Mouse (Mus musculus) heart, embryonic 10.5 days (tissue): ENCODE data around the gene Cd300a. TPM values are rescaled to one million over a fixed set of nuclear protein-coding genes. Genes with fewer than 3 reads are reported as not detected.
"Not testable (repeated sequence)": the region's sequence is repeated elsewhere in the genome, so short reads cannot be mapped to it uniquely, and the experiment has no call there.

Experiments used
- DNase-seq: peaks from one replicate; pipeline ENCODE4 v3.0.0-alpha.2; 2017; ENCODE audit warnings: low spot score
- H3K27ac ChIP-seq: fragments of 300-500 bp; sonication (generic); 2 replicates; pipeline ENCODE4 v1.5.1; 2016; ENCODE audit warnings: mild to moderate bottlenecking
- H3K27me3 ChIP-seq: fragments of 300-500 bp; sonication (generic); 2 replicates; pipeline ENCODE4 v1.6.1; 2016; ENCODE audit warnings: mild to moderate bottlenecking; ENCODE audit not compliant: poor library complexity, insufficient read depth, severe bottlenecking
- H3K36me3 ChIP-seq: fragments of 300-500 bp; sonication (generic); 2 replicates; pipeline ENCODE4 v1.6.1; 2016; ENCODE audit warnings: mild to moderate bottlenecking, moderate library complexity
- H3K4me1 ChIP-seq: fragments of 300-500 bp; sonication (generic); 2 replicates; pipeline ENCODE4 v1.6.1; 2016; ENCODE audit warnings: mild to moderate bottlenecking
- H3K4me3 ChIP-seq: fragments of 300-500 bp; sonication (generic); 2 replicates; pipeline ENCODE4 v1.5.1; 2016; ENCODE audit warnings: mild to moderate bottlenecking, moderate library complexity
- H3K9me3 ChIP-seq: fragments of 300-500 bp; sonication (generic); 2 replicates; pipeline ENCODE4 v1.6.1; 2016; ENCODE audit warnings: mild to moderate bottlenecking, moderate library complexity
- WGBS: fragments of 180-500 bp; shearing (Covaris S2); methylation state at CpG from one replicate; pipeline ENCODE4 v1.1.7; 2016; 5-methylcytosine and 5-hydroxymethylcytosine counted together
- polyA plus RNA-seq: library from polyadenylated mRNA; unstranded; fragments of >200 nt; fragmentation: Nextera tagmentation; extraction: Ambion mirVana; gene quantifications from 2 replicates; pipeline ENCODE4 v1.2.1, GENCODE M21; 2016

The Cd300a gene
- polyA plus RNA-seq, 1 experiment from 2014 or later, result 0.62 TPM

GRCm38 (mm10) chr11:114884380-114885100, 5.3 kb upstream of the Cd300a start:
- peak overlapping the region; percentile 29; the same call in 1 of the 2 replicates for H3K27ac ChIP-seq
- no peaks in the 10 kb centered on the region for H3K36me3 ChIP-seq
- WGBS, result 72% methylated on average over 4 of the region's 4 CpGs
- H3K9me3 ChIP-seq, result no peaks in the 10 kb centered on the region
- no peak overlapping the region for H3K4me3 ChIP-seq
- DNase-seq, result no peak
- peaks cover 5% of the 10 kb centered on the region; the same call in 1 of the 2 replicates for H3K27me3 ChIP-seq
- H3K4me1 ChIP-seq, result peaks cover 5% of the 10 kb centered on the region; the same call in 1 of the 2 replicates

GRCm38 (mm10) chr11:114890542-114890941, 701 bp downstream of the Cd300a start:
- H3K9me3 ChIP-seq, result no peaks in the 10 kb centered on the region
- H3K27me3 ChIP-seq, result peaks cover 5% of the 10 kb centered on the region; the same call in 1 of the 2 replicates

GRCm38 (mm10) chr11:114896085-114896484, 6.2 kb downstream of the Cd300a start:
- no peaks in the 10 kb centered on the region for H3K27me3 ChIP-seq
- H3K9me3 ChIP-seq, result no peaks in the 10 kb centered on the region
- DNase-seq, result no peak
- H3K36me3 ChIP-seq, result no peaks in the 10 kb centered on the region
- no peak overlapping the region for H3K27ac ChIP-seq
- H3K4me3 ChIP-seq, result no peak overlapping the region
- H3K4me1 ChIP-seq, result no peaks in the 10 kb centered on the region
- 64% methylated on average over 3 of the region's 3 CpGs for WGBS

More at GRCm38 (mm10) chr11:114890542-114890941, 701 bp downstream of the Cd300a start:
- 0 out of 2 replicates have a peak, but pooled peaks cover 5% of the 10 kb centered on the region for H3K4me1 ChIP-seq
- WGBS, result 54% methylated on average over 5 of the region's 5 CpGs
- no peak overlapping the region for H3K27ac ChIP-seq
- DNase-seq, result no peak
- no peak overlapping the region for H3K4me3 ChIP-seq
- no peaks in the 10 kb centered on the region for H3K36me3 ChIP-seq

GRCm38 (mm10) chr11:114898026-114898425, 8.2 kb downstream of the Cd300a start:
- Histone ChIP-seq H3K36me3 (no peaks in the 10 kb centered on the region), H3K27me3 (no peaks in the 10 kb centered on the region), H3K27ac (no peak overlapping the region), H3K9me3 (no peaks in the 10 kb centered on the region), H3K4me1 (no peaks in the 10 kb centered on the region), H3K4me3 (no peak overlapping the region)
- 28% methylated on average over 1 of the region's 1 CpGs for WGBS
- DNase-seq, result no peak

- Histone ChIP-seq H3K4me1 (no peaks in the 10 kb centered on the region), H3K9me3 (no peaks in the 10 kb centered on the region), H3K27ac (no peak overlapping the region), H3K4me3 (no peak overlapping the region), H3K36me3 (no peaks in the 10 kb centered on the region), H3K27me3 (peaks cover 9% of the 10 kb centered on the region; the same call in 1 of the 2 replicates)
- 72% methylated on average over 4 of the region's 4 CpGs for WGBS
- DNase-seq, result no peak
These were observed 13.4 kb downstream of the Cd300a start for GRCm38 (mm10) chr11:114903224-114903623.

GRCm38 (mm10) chr11:114907567-114907966, 17.7 kb downstream of the Cd300a start:
- no peaks in the 10 kb centered on the region for H3K4me1 ChIP-seq

GRCm38 (mm10) chr11:114908086-114908485, 18.2 kb downstream of the Cd300a start:
- Histone ChIP-seq H3K4me3 (no peak overlapping the region), H3K4me1 (no peaks in the 10 kb centered on the region), H3K9me3 (no peaks in the 10 kb centered on the region), H3K36me3 (no peaks in the 10 kb centered on the region), H3K27me3 (peaks cover 9% of the 10 kb centered on the region; the same call in 1 of the 2 replicates), H3K27ac (no peak overlapping the region)
- no peak for DNase-seq
- WGBS, result 33% methylated on average over 4 of the region's 4 CpGs

More at GRCm38 (mm10) chr11:114907567-114907966, 17.7 kb downstream of the Cd300a start:
- H3K4me3 ChIP-seq, result no peak overlapping the region
- whole genome bisulfite sequencing, result 61% methylated on average over 4 of the region's 4 CpGs
- DNase-seq, result no peak
- H3K27ac ChIP-seq, result no peak overlapping the region
- no peaks in the 10 kb centered on the region for H3K36me3 ChIP-seq
- H3K9me3 ChIP-seq, result no peaks in the 10 kb centered on the region
- peaks cover 9% of the 10 kb centered on the region; the same call in 1 of the 2 replicates for H3K27me3 ChIP-seq

- H3K27ac ChIP-seq, DNase-seq: not testable (repeated sequence)
- WGBS, result 48% methylated on average over 3 of the region's 3 CpGs
These were observed 19.7 kb downstream of the Cd300a start for GRCm38 (mm10) chr11:114909538-114909937.

GRCm38 (mm10) chr11:114912847-114913246, 23.0 kb downstream of the Cd300a start:
- Histone ChIP-seq H3K27me3 (no peaks in the 10 kb centered on the region), H3K27ac (no peak overlapping the region), H3K36me3 (no peaks in the 10 kb centered on the region), H3K4me3 (no peak overlapping the region), H3K4me1 (peaks cover 6% of the 10 kb centered on the region), H3K9me3 (no peaks in the 10 kb centered on the region)
- DNase-seq, result peak; percentile 83
- WGBS, result 12% methylated on average over 9 of the region's 9 CpGs

More at GRCm38 (mm10) chr11:114909538-114909937, 19.7 kb downstream of the Cd300a start:
- H3K4me1 ChIP-seq, H3K36me3 ChIP-seq, H3K27me3 ChIP-seq, H3K4me3 ChIP-seq, H3K9me3 ChIP-seq: not testable (repeated sequence)

- peak overlapping the region; percentile 52 for H3K27ac ChIP-seq
- DNase-seq, result no peak
These were observed 25.1 kb downstream of the Cd300a start for GRCm38 (mm10) chr11:114914978-114915377.

GRCm38 (mm10) chr11:114917120-114917519, 27.3 kb downstream of the Cd300a start:
- Histone ChIP-seq H3K36me3 (no peaks in the 10 kb centered on the region), H3K27me3 (no peaks in the 10 kb centered on the region), H3K9me3 (peaks cover 4% of the 10 kb centered on the region; the same call in 1 of the 2 replicates), H3K4me3 (no peak overlapping the region), H3K4me1 (peaks cover 6% of the 10 kb centered on the region), H3K27ac (no peak overlapping the region)
- WGBS, result 72% methylated on average over 6 of the region's 6 CpGs
- no peak for DNase-seq

More at GRCm38 (mm10) chr11:114914978-114915377, 25.1 kb downstream of the Cd300a start:
- Histone ChIP-seq H3K9me3 (peaks cover 4% of the 10 kb centered on the region; the same call in 1 of the 2 replicates), H3K27me3 (no peaks in the 10 kb centered on the region), H3K4me3 (0 out of 2 replicates have a peak overlapping the region, but pooled peaks have one; percentile 8), H3K4me1 (peaks cover 6% of the 10 kb centered on the region), H3K36me3 (no peaks in the 10 kb centered on the region)
- WGBS, result 32% methylated on average over 7 of the region's 7 CpGs

- Histone ChIP-seq H3K36me3 (no peaks in the 10 kb centered on the region), H3K4me3 (no peak overlapping the region), H3K9me3 (peaks cover 4% of the 10 kb centered on the region; the same call in 1 of the 2 replicates), H3K27me3 (no peaks in the 10 kb centered on the region), H3K27ac (no peak overlapping the region), H3K4me1 (no peaks in the 10 kb centered on the region)
- 75% methylated on average over 4 of the region's 4 CpGs for WGBS
- no peak for DNase-seq
These were observed 32.6 kb downstream of the Cd300a start for GRCm38 (mm10) chr11:114922439-114922838.

- Histone ChIP-seq H3K27ac (no peak overlapping the region), H3K9me3 (peaks cover 4% of the 10 kb centered on the region; the same call in 1 of the 2 replicates), H3K4me3 (no peak overlapping the region), H3K27me3 (no peaks in the 10 kb centered on the region), H3K36me3 (no peaks in the 10 kb centered on the region), H3K4me1 (peaks cover 8% of the 10 kb centered on the region)
- 75% methylated on average over 4 of the region's 4 CpGs for WGBS
- DNase-seq, result no peak
These were observed 34.1 kb downstream of the Cd300a start for GRCm38 (mm10) chr11:114923961-114924360.
